Mouse (Mus musculus) embryonic facial prominence, embryonic 13.5 days (tissue): ENCODE results near the gene Slc22a8. TPM values are rescaled to one million over a fixed set of nuclear protein-coding genes. Genes with fewer than 3 reads are reported as not detected.

Experiments used
- ATAC-seq: fragments of 200-750 bp; cut with Nextera tagmentation; 2 replicates; pipeline ENCODE4 v1.8.0; 2017; ENCODE audit warnings: low read depth; ENCODE audit not compliant: insufficient number of reproducible peaks, insufficient read depth, low FRiP score, low TSS enrichment
- H3K27ac ChIP-seq: fragments of 300-500 bp; sonication (generic); 2 replicates; pipeline ENCODE4 v1.5.1; 2015; ENCODE audit warnings: moderate library complexity, mild to moderate bottlenecking, inconsistent platforms
- H3K27me3 ChIP-seq: fragments of 300-500 bp; sonication (generic); 2 replicates; pipeline ENCODE4 v1.6.1; 2015; ENCODE audit warnings: mild to moderate bottlenecking, inconsistent platforms
- H3K36me3 ChIP-seq: fragments of 300-500 bp; sonication (generic); 2 replicates; pipeline ENCODE4 v1.6.1; 2015; ENCODE audit warnings: mild to moderate bottlenecking, inconsistent platforms
- H3K4me1 ChIP-seq: fragments of 300-500 bp; sonication (generic); 2 replicates; pipeline ENCODE4 v1.6.1; 2015; ENCODE audit warnings: inconsistent platforms
- H3K4me2 ChIP-seq: fragments of 300-500 bp; sonication (generic); 2 replicates; pipeline ENCODE4 v1.6.1; 2015; ENCODE audit warnings: moderate library complexity, mild to moderate bottlenecking, inconsistent platforms
- H3K4me3 ChIP-seq: fragments of 300-500 bp; sonication (generic); 2 replicates; pipeline ENCODE4 v1.5.1; 2015; ENCODE audit warnings: mild to moderate bottlenecking, inconsistent platforms
- H3K9ac ChIP-seq: fragments of 300-500 bp; sonication (generic); 2 replicates; pipeline ENCODE4 v1.6.1; 2015; ENCODE audit warnings: mild to moderate bottlenecking, inconsistent platforms
- H3K9me3 ChIP-seq: fragments of 300-500 bp; sonication (generic); 2 replicates; pipeline ENCODE4 v1.6.1; 2016; ENCODE audit warnings: inconsistent platforms
- WGBS: fragments of 180-500 bp; shearing (Covaris S2); methylation state at CpG from one replicate; pipeline ENCODE4 v1.1.7; 2015; ENCODE audit warnings: mixed read lengths; 5-methylcytosine and 5-hydroxymethylcytosine counted together
- polyA plus RNA-seq: library from polyadenylated mRNA; unstranded; fragments of >200 nt; fragmentation: Nextera tagmentation; extraction: Ambion mirVana; gene quantifications from 2 replicates; pipeline ENCODE4 v1.2.1, GENCODE M21; 2015

Slc22a8 gene
- polyA plus RNA-seq, 1 experiment from 2014 or later: not detected

DNA sequence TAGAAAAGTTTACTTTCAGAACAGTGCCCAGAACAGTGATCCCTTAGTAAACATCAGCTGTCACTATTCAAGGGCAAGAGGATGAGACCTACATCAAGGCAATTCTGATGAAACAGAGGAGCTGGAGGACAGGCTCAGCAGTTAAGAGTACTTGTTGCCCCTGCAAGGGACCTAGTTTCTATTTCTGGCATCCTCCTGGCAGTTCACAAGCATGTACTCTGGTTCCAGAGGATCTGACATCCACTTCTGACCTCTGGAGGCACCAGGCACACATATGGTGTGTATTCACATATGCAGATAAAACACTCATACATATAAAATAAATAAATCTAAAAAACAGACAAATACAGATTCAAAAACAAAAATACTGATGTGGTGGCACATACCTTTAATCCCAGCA lies 10.9 kb downstream of the Slc22a8 start:
- Histone ChIP-seq H3K9ac (no peak overlapping the region), H3K4me1 (0 out of 2 replicates have a peak, but pooled peaks cover 3% of the 10 kb centered on the region), H3K4me2 (no peak overlapping the region), H3K4me3 (no peak overlapping the region), H3K27me3 (no peaks in the 10 kb centered on the region), H3K9me3 (no peaks in the 10 kb centered on the region), H3K36me3 (no peaks in the 10 kb centered on the region), H3K27ac (no peak overlapping the region)
- ATAC-seq: no peak

- H3K9ac ChIP-seq: no peak overlapping the region
- H3K9me3 ChIP-seq: no peaks in the 10 kb centered on the region
- no peaks in the 10 kb centered on the region for H3K4me1 ChIP-seq
- H3K27me3 ChIP-seq: no peaks in the 10 kb centered on the region
- H3K27ac ChIP-seq: no peak overlapping the region
- H3K4me2 ChIP-seq: no peak overlapping the region
- H3K36me3 ChIP-seq: no peaks in the 10 kb centered on the region
- H3K4me3 ChIP-seq: no peak overlapping the region
- 67% methylated on average over 3 of the region's 3 CpGs for WGBS
- no peak for ATAC-seq
Observed at GRCm38 (mm10) chr19:8602914-8603313, 11.9 kb downstream of the Slc22a8 start.

- no peak for ATAC-seq
- H3K4me3 ChIP-seq: no peak overlapping the region
- WGBS: 92% methylated on average over 8 of the region's 8 CpGs
- H3K4me1 ChIP-seq: no peaks in the 10 kb centered on the region
- H3K27me3 ChIP-seq: no peaks in the 10 kb centered on the region
- H3K36me3 ChIP-seq: no peaks in the 10 kb centered on the region
- H3K9me3 ChIP-seq: no peaks in the 10 kb centered on the region
- no peak overlapping the region for H3K27ac ChIP-seq
- H3K9ac ChIP-seq: no peak overlapping the region
- H3K4me2 ChIP-seq: no peak overlapping the region
Observed at GRCm38 (mm10) chr19:8604536-8605240, 13.6 kb downstream of the Slc22a8 start.

DNA sequence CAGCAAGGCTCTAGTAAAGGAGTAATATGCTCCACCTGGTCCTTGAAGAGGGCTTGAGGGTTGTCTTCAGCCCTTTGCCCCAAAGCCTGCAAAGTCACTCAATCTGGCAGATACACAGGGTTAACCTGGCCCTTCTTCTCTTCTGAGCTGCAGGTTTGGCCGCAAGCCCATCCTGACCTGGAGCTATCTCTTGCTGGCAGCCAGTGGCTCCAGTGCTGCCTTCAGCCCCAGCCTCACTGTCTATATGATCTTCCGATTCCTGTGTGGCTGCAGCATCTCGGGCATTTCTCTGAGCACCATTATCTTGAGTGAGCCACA lies 14.1 kb downstream of the Slc22a8 start:
- H3K9ac ChIP-seq: no peak overlapping the region
- ATAC-seq: no peak
- H3K4me3 ChIP-seq: no peak overlapping the region
- no peak overlapping the region for H3K4me2 ChIP-seq
- no peaks in the 10 kb centered on the region for H3K36me3 ChIP-seq
- H3K27ac ChIP-seq: no peak overlapping the region
- H3K9me3 ChIP-seq: no peaks in the 10 kb centered on the region
- H3K27me3 ChIP-seq: no peaks in the 10 kb centered on the region
- H3K4me1 ChIP-seq: no peaks in the 10 kb centered on the region
- WGBS: 90% methylated on average over 3 of the region's 3 CpGs

GRCm38 (mm10) chr19:8611358-8612123 lies 20.5 kb downstream of the Slc22a8 start:
- H3K27me3 ChIP-seq: no peaks in the 10 kb centered on the region
- no peaks in the 10 kb centered on the region for H3K36me3 ChIP-seq
- H3K9ac ChIP-seq: no peak overlapping the region
- H3K4me2 ChIP-seq: no peak overlapping the region
- no peak overlapping the region for H3K4me3 ChIP-seq
- H3K9me3 ChIP-seq: no peaks in the 10 kb centered on the region
- 67% methylated on average over 8 of the region's 8 CpGs for WGBS
- H3K4me1 ChIP-seq: no peaks in the 10 kb centered on the region
- no peak for ATAC-seq
- no peak overlapping the region for H3K27ac ChIP-seq

DNA sequence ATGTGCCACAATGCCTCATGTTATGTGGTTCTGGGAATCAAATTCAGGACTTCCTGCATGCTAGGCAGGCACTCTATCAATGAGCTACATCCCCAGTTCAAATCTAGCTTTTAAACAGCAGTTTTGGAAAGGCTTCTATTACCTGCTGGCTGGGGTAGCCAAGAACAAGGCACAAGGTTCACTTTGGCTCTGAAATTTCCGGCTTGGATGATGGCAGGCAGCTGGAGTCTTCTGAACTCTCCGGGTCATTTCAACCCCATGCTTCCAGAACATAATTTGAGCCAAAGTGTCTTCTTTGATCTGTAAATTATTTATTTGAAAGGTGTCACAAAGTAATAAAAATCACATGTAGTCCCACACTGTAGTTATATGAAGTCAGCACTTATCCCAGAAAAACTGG lies 22.1 kb downstream of the Slc22a8 start:
- 78% methylated on average over 2 of the region's 2 CpGs for WGBS
- no peak for ATAC-seq
- Histone ChIP-seq H3K4me3 (no peak overlapping the region), H3K4me1 (no peaks in the 10 kb centered on the region), H3K27ac (no peak overlapping the region), H3K36me3 (no peaks in the 10 kb centered on the region), H3K9me3 (no peaks in the 10 kb centered on the region), H3K9ac (no peak overlapping the region), H3K27me3 (no peaks in the 10 kb centered on the region), H3K4me2 (no peak overlapping the region)

GRCm38 (mm10) chr19:8614343-8614742 lies 23.3 kb downstream of the Slc22a8 start:
- 45% methylated on average over 2 of the region's 2 CpGs for WGBS
- Histone ChIP-seq H3K36me3 (no peaks in the 10 kb centered on the region), H3K4me1 (no peaks in the 10 kb centered on the region), H3K27me3 (no peaks in the 10 kb centered on the region), H3K4me2 (no peak overlapping the region), H3K27ac (no peak overlapping the region), H3K9ac (no peak overlapping the region), H3K9me3 (no peaks in the 10 kb centered on the region), H3K4me3 (no peak overlapping the region)
- ATAC-seq: no peak

DNA sequence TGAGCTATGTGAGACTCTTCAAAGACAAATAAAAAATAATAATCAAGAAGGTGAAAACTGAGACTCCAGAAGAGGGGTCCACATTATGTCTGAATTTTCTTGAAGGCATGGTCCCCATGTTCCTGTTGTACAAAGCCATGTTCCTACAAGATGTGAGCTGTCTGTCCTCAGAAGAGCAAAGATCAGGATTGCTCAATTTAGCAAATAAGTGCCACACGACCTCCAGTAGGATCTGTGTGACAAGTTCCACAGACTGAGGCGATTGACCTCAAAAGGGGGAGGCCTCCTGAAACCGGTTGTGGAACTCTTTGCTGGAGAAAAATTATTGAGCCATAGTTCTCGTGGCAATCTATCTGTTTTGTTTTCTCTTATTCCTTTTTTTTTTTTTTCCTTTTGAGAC lies 25.3 kb downstream of the Slc22a8 start:
- no peak for ATAC-seq
- H3K4me2 ChIP-seq: no peak overlapping the region
- 62% methylated on average over 4 of the region's 4 CpGs for whole genome bisulfite sequencing
- H3K27me3 ChIP-seq: no peaks in the 10 kb centered on the region
- H3K4me3 ChIP-seq: no peak overlapping the region
- no peaks in the 10 kb centered on the region for H3K4me1 ChIP-seq
- H3K36me3 ChIP-seq: no peaks in the 10 kb centered on the region
- no peak overlapping the region for H3K27ac ChIP-seq
- H3K9ac ChIP-seq: no peak overlapping the region
- no peaks in the 10 kb centered on the region for H3K9me3 ChIP-seq

DNA sequence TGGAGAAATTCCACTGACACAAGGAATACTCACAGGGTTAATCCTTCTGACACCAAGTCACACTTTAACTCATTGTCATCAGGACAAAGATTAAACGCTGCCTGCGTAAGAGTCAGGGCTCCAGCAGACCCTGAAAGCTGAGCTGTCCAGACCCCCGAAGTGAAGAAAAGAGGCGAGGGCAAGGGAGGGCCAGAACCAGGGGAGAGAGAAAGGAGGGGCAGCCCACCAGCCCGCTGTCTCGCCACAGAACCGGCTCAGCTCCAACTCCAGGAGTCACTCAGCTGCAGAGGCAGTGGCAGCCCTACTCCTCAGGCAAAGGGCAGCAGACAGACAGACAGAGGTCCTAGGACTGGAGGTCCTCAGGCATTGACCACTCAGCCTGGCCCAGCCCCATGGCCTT lies 26.9 kb downstream of the Slc22a8 start, which contains the start of gene Slc22a6:
Gene Slc22a6, plus strand, starts transcription at position 136 of the 400 bp plus-strand sequence.
- 26% methylated on average over 7 of the region's 7 CpGs for WGBS

DNA sequence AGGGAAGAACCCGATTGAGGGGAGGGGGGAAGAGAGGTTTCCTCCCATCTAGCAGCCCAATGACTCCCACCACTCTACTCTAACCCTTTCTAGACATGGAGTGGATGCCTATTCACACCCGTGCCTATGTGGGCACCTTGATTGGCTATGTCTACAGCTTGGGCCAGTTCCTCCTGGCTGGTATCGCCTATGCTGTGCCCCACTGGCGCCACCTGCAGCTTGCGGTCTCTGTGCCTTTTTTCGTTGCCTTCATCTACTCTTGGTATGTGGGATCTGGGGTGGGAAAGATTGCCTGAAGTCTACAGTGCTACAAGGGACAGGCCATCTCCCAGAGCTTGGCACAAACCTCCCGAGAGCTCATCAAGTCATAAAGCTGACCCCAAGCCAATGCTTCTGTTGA lies 30.0 kb downstream of the Slc22a8 start:
- Histone ChIP-seq H3K4me3 (no peak overlapping the region), H3K4me2 (no peak overlapping the region), H3K9me3 (no peaks in the 10 kb centered on the region), H3K9ac (no peak overlapping the region), H3K27me3 (no peaks in the 10 kb centered on the region), H3K27ac (no peak overlapping the region), H3K4me1 (no peaks in the 10 kb centered on the region), H3K36me3 (no peaks in the 10 kb centered on the region)
- no peak for ATAC-seq
- WGBS: 92% methylated on average over 7 of the region's 7 CpGs

More for the DNA sequence above, 26.9 kb downstream of the Slc22a8 start, which contains the start of gene Slc22a6:
- ATAC-seq: no peak
- H3K27me3 ChIP-seq: no peaks in the 10 kb centered on the region
- H3K27ac ChIP-seq: no peak within 1 kb of the TSS
- no peak within 1 kb of the TSS for H3K4me2 ChIP-seq
- no peaks in the 10 kb centered on the region for H3K4me1 ChIP-seq
- H3K9me3 ChIP-seq: no peaks in the 10 kb centered on the region
- H3K36me3 ChIP-seq: no peaks in the 10 kb centered on the region
- H3K4me3 ChIP-seq: no peak within 1 kb of the TSS
- H3K9ac ChIP-seq: no peak within 1 kb of the TSS

DNA sequence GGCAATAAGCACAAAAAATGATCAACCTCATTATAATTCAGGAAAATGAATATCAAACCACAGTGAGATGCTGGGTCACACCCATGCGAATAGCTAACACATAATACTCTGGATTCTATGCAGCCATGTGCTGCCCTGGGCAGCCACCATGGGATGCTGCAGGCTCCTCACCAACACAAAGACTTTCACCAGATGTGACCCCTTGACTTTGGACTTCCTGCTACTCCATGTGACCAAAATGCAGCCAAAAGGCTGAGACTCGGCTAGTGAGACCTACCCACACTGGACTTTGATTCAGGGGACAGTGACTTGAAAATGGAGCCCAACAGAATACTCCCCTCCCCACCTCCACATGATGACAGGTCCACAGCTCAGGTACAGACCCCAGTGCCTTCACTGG lies 39.2 kb downstream of the Slc22a8 start:
- no peaks in the 10 kb centered on the region for H3K4me1 ChIP-seq
- H3K9ac ChIP-seq: no peak overlapping the region
- H3K4me2 ChIP-seq: no peak overlapping the region
- no peak overlapping the region for H3K27ac ChIP-seq
- H3K27me3 ChIP-seq: no peaks in the 10 kb centered on the region
- no peaks in the 10 kb centered on the region for H3K9me3 ChIP-seq
- ATAC-seq: no peak
- no peaks in the 10 kb centered on the region for H3K36me3 ChIP-seq
- no peak overlapping the region for H3K4me3 ChIP-seq
- WGBS: 43% methylated on average over 2 of the region's 2 CpGs

DNA sequence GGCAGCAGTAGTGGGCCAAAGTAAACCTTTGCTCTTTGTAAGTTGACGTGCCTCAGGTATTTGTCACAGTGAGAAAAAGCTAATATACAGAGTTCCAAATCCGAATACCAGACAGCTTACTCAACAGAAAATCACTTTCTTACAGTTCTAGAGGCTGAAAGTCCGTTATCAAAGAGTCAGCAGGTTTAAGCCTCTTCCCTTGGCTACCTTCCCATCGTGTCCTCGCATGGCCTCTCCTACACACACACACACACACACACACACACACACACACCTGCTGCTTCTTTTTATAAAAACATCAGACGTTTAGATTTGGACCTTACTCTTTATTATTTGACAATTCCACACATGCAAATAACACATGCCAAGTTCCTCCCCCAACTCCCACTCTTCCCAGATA lies 39.8 kb downstream of the Slc22a8 start:
- Histone ChIP-seq H3K4me2 (no peak overlapping the region), H3K27ac (no peak overlapping the region), H3K9ac (no peak overlapping the region), H3K9me3 (no peaks in the 10 kb centered on the region), H3K27me3 (no peaks in the 10 kb centered on the region), H3K36me3 (no peaks in the 10 kb centered on the region), H3K4me3 (no peak overlapping the region), H3K4me1 (no peaks in the 10 kb centered on the region)
- 78% methylated on average over 6 of the region's 6 CpGs for WGBS
- no peak for ATAC-seq
